Mouse (Mus musculus) left cerebral cortex, adult 9 months (tissue): ENCODE results near the gene Rasgrf2.

Experiments
- DNase-seq, 2 experiments: peaks; one replicate each; pipeline ENCODE4 v3.0.0; 2022; ENCODE audit warnings: low spot score in 2 of 2

Gene Rasgrf2

DNA sequence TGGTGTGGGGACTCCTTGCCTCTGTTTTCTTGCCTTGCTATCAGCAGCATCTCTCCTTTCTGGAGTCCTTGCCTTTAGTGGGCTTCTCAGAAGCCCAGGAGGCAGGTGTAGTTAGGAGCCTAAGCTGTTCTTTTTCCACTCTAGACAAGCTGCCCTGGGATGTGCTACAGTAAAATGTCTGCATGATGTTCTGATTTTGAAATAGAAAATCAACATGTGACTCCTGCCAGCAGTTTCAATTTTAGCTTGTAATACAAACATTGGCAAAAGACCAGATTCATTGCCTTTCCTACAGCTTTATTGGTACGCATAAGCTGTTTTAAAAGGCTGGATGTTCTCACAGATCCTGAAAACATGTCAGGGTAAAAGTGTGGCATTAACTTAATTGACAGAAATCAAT is 176.3 kb downstream of the Rasgrf2 start:
- DNase-seq: peak; percentile 27 to 41

GRCm38 (mm10) chr13:91940113-91940512 is 191.3 kb downstream of the Rasgrf2 start:
- no peak for DNase-seq

DNA sequence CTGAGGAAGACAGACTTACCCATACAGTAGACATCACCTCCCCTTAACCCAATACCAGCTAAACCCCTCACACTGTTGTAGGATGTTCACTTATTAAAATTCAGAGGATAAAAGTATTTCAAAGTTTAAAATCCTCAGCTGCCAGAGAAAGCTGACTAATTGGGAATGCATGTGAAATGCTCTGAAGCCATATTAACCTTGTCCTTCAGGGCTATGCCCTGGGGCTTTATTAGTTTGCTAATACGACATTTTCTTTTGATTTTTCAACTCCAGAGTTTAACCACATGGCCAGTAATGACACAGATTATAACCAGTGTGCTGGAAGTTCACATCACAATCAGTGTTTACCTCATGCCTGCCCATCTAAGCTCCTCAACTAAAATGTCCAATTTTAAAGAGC is 192.6 kb downstream of the Rasgrf2 start:
- no peak for DNase-seq

DNA sequence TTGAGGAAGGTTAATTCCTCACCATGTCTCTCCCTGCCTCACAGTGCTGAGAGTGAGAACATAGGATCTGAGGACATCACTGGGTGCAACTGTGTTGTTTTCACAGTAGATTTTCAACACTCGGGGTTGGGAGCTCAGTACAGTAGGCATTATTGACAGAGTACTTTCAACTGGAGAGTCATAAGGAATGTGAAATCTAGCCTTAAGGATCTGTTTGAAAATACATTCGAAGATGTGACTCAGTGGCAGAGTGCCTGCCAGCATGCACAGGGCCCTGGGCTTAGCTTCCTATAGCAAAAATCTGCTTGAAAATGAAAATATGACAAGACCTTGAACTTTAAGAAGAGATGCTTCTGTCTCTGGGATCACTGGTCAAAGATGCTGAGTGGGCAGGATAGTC is 194.2 kb downstream of the Rasgrf2 start:
- no peak for DNase-seq

DNA sequence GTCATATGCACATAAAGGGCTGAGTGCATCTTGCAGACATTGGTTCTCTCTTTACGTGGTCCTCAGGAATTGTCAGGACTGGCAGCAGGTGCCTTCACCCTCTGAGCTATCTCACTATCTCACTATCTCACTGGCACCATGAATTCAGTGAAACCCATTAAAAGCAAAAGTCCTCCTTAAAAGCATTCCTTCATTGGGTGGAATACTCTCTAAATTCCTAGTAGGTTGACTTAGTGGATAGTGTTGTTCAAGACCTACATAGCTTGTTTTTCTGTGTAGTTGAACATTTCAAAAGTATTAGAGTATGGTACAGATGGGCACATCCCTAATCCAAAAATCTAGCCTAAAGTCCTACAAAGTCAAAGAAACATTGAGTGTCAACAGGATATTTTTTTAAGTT is 199.3 kb downstream of the Rasgrf2 start:
- no peak for DNase-seq

- no peak for DNase-seq
Observed at GRCm38 (mm10) chr13:91929943-91930726, 201.3 kb downstream of the Rasgrf2 start.

DNA sequence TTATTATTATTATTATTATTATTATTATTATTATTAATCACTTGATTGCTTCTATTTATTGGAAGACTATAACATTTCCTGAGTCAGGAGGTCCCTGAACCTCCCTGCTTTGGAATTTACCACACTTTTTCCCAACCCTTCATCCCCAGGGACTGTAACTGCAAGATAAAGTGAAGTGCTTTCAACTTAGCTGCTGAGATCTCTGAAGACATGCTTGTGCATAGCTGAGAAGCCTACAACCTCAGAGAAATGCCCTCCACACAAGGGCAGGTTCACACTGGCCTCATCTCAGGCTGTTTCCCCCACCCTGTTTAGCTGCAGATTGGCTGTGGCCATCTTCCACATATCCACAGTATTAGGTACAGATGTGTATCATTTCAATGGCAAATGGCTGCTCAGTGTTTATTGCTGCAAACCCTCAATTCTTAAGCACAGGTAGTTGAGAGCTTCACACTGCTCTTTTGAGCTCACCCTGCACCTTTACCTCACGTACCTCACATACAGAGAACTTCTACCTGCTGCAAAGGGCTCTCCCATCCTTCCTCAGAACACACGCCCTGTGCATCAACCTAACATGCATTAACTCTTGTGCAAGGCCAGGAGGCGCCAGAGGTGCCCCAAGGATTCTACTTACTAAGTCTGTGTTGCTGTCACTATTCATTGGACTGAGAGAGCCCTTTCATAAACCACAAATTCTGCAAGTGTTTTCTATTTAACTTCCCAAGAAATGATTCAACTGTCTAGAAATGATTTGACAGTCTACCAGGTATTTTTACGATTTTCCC is 202.7 kb downstream of the Rasgrf2 start:
- DNase-seq: no peak

GRCm38 (mm10) chr13:91921010-91921409 is 210.4 kb downstream of the Rasgrf2 start:
- no peak for DNase-seq

- no peak for DNase-seq
Observed at GRCm38 (mm10) chr13:91918764-91919163, 212.7 kb downstream of the Rasgrf2 start.

- no peak for DNase-seq
Observed at GRCm38 (mm10) chr13:91917835-91918234, 213.6 kb downstream of the Rasgrf2 start.

DNA sequence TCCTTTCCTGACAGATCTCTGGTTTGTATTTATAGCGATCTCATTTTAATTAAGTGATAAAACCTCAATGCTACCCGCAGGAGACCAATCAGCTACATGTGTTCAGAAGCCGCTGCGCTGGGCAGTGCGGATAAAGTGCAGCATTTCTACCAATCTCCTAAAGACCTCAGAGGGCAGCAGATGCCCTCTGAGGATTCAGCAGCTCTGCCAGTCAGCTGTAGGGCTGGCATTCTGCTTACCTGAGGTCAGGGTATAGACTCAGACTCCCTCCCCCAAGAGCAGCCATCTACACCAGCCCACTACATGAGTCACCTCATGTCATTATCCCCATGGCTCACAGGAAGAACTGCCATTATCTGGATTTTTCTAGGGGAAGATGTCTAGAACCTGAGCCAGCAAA is 215.1 kb downstream of the Rasgrf2 start:
- no peak for DNase-seq

- DNase-seq: peak; percentile 38 to 60
Observed at GRCm38 (mm10) chr13:91915582-91916239, 215.7 kb downstream of the Rasgrf2 start.

DNA sequence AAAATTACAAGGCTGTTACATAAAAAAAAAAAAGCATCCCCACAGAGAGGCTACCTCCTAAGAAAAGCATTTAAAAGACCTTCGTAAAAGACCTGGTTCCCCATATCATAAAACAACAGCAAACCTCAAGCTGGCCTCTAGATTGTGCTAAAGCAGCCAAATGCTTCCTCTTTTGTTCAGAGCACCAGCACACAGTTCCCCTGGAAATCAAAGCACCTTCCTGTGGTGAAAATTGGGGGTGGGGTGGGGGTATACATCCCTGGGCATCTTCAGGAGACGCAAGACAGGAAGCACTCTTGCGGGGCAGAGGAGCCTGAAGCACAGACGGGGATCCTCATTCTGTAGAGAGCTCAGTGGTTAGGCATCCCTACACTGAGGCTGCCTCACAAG is 216.3 kb downstream of the Rasgrf2 start:
- DNase-seq: no peak

- DNase-seq: no peak
Observed at GRCm38 (mm10) chr13:91911652-91912051, 219.8 kb downstream of the Rasgrf2 start.

DNA sequence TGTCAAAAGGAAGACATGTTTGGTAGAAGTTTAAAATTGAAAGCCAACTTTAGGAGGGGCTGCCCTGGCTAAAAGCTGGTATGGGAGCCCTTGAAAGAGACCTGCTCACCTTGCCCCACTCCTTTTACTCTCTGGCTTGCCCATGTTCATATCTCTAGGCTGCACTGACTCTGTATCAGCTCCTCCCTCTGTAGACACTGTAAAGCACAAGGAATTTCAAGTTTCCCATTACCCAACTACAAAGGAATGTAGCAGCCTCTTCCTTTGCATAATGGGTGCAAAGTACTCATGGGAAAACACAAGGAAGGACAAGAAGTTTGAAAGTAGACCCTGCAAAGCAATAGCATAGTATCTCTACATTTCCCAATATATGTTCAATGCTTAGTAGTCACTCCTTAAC is 220.2 kb downstream of the Rasgrf2 start:
- no peak for DNase-seq

DNA sequence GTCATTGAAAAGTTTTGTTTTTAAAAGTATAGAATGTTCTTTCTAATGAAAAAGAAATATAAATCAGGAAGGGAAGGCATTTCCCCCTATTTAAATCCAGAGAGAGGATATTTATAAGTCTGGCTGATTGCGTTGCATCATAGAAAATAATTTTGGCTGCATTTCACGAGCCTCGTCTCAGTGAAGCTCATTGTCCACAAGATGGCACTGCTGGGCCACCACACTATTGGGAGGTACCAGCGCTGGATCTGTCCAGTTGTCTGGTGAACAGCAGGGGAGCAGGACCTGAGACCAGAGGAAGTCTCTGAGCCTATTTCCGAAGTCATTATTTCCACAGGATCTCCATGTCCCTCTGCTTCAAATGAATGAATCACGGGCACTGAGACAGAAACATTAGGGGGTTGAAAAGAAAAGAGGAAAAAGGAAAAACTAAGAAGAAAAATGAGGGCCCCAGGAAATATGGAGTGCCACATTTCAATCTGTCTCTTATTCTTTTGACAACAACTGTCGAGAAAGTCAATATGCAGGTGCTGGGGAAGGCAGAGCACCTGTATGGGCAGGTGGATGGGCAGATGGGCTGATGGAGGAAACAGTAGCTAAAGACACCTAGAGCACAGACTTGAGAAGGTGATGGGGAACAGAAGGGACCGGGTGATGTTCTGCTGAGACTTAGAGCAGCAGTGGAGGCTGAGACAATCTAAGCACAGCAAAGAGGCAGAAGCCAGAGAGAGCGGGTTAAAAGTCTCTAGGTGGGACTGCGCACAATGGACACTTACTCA is 223.1 kb downstream of the Rasgrf2 start:
- DNase-seq: peak; percentile 31 to 87

DNA sequence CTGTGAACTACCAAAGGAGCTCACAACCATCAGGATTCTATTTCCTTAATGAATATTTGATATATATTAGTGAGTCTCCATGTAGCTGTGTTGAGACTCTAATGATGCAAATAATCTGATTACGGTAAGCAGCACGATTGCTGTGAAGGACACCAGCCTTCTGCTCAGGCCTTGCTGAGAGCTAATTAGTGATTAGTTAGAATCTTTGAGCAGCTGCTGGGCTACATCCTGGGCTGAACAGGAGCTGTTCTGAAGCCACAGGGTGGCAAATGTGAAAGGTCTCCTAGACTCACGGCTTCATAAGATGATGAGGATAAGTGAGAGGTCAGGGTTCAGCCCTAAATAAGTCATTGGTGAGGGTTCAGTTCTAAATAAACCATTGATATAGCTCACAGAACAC is 225.1 kb downstream of the Rasgrf2 start:
- no peak for DNase-seq

DNA sequence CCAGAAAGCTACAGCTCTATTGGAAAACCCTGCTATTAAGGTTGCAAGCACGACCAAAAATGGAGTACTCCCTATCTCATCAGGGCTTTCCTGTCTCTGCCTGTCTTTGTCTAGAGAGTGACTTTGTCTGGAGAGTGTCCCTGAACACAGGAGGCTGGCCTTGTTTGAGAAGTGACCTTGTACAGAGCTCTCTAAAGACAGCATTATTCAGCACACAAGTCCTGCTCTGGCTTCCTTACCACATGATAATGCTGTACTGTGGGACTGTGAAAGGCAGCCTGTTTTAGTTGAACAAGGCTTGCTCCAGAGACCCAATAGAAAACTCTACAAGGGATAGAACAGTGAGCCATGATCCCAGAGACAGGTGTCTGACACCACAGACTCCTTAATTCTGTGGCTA is 235.0 kb downstream of the Rasgrf2 start:
- no peak for DNase-seq

- DNase-seq: no peak
Observed at GRCm38 (mm10) chr13:91893132-91893531, 238.3 kb downstream of the Rasgrf2 start.

DNA sequence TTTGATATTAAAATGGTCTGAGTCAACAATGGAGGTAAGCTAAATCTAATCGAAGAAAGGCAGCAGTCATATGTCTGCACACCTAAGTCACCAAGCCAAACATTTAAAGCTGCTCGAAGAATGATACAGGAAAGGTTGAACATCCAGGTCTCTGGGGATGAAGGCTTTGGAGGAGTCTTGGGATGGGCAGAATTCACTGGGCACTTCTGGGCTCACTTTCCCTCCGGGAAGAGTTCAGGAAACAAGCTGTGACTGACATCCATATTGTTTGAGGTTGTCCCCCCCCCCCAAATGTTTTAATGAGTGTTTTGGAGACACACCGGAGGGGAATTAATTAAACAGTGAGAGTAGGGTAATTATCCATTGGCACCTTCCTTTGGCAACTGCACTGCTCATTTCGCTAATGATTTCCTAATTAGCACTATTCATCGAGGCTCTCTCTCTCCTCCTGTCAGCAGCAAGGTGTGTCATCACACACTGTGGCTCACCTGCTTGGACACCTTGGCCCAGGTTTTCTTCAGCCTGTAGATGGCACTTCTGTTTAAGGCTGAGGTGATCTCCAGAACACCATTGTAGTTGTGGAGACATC is 241.3 kb downstream of the Rasgrf2 start:
- DNase-seq: no peak

- DNase-seq: no peak
Observed at GRCm38 (mm10) chr13:91884714-91885386, 246.6 kb downstream of the Rasgrf2 start.
